Mouse (Mus musculus) C2C12 (cell line): Measurements from ENCODE around the gene Kif3c.

Experiments
- CEBPB ChIP-seq: IDR thresholded peaks from one replicate; pipeline ENCODE4 v1.6.1; 2011; ENCODE audit warnings: low read depth, mild to moderate bottlenecking, control low read depth, moderate library complexity
- CTCF ChIP-seq: IDR thresholded peaks from one replicate; pipeline ENCODE4 v1.5.1; 2011; ENCODE audit not compliant: control insufficient read depth, insufficient read depth, insufficient read length
- MAX ChIP-seq: IDR thresholded peaks from one replicate; pipeline ENCODE4 v1.6.1; 2011; ENCODE audit warnings: mild to moderate bottlenecking, control low read depth
- MYOD1 ChIP-seq: IDR thresholded peaks from one replicate; pipeline ENCODE4 v1.6.1; 2011; ENCODE audit warnings: low read depth; ENCODE audit not compliant: control insufficient read depth, insufficient read length
- MYOG ChIP-seq: IDR thresholded peaks from one replicate; pipeline ENCODE4 v1.6.1; 2011; ENCODE audit not compliant: control insufficient read depth, insufficient read length; ENCODE audit errors: extremely low read depth
- USF1 ChIP-seq: IDR thresholded peaks from one replicate; pipeline ENCODE4 v1.6.1; 2011; ENCODE audit warnings: low read depth, mild to moderate bottlenecking, control low read depth, moderate library complexity

- no peak for TF ChIP-seq CTCF
- no peak for TF ChIP-seq USF1
- no peak for TF ChIP-seq MYOD1
- no peak for TF ChIP-seq CEBPB
- no peak for TF ChIP-seq MYOG
- no peak for TF ChIP-seq MAX
Observed at GRCm38 (mm10) chr12:3345038-3345437, 19.9 kb upstream of the Kif3c start.
